Mouse (Mus musculus) layer of hippocampus, postnatal 10 days (tissue): ENCODE data around the gene Palb2. TPM values are rescaled to one million over a fixed set of nuclear protein-coding genes. Genes with fewer than 3 reads are reported as not detected.

Source experiments
- DNase-seq, 2 experiments: peaks; one replicate each; pipeline ENCODE4 v3.0.0; 2021; ENCODE audit warnings: low spot score in 2 of 2
- long read RNA-seq: library from polyadenylated mRNA; stranded (forward); transcript quantifications from one replicate; pipeline ENCODE4 v2.0.0, GENCODE M21; 2023
- total RNA-seq, 2 experiments: library from RNA; stranded (reverse); gene quantifications; 2 replicates each; pipeline ENCODE4 v1.2.3; 2021

The Palb2 gene
- total RNA-seq, result 1 to 10 TPM; 2.7 to 3.0 TPM
- long read RNA-seq, partial matches to known transcripts, result 0 of 1 reads
- long read RNA-seq, other reads (novel, unspliced or antisense), result 0 of 1 reads

- peak; percentile 99 for DNase-seq
These were observed at the start of gene Palb2, which contains the start of gene Dctn5 for GRCm38 (mm10) chr7:122132497-122133337. TSS of gene Palb2 (minus strand) at chr7:122132985. TSS of gene Dctn5 (plus strand) at chr7:122133041.

GRCm38 (mm10) chr7:122180720-122181119, 47.9 kb upstream of the Palb2 start:
- no peak for DNase-seq

- DNase-seq, result no peak
These were observed 38.8 kb upstream of the Palb2 start for GRCm38 (mm10) chr7:122171613-122172012.

DNA sequence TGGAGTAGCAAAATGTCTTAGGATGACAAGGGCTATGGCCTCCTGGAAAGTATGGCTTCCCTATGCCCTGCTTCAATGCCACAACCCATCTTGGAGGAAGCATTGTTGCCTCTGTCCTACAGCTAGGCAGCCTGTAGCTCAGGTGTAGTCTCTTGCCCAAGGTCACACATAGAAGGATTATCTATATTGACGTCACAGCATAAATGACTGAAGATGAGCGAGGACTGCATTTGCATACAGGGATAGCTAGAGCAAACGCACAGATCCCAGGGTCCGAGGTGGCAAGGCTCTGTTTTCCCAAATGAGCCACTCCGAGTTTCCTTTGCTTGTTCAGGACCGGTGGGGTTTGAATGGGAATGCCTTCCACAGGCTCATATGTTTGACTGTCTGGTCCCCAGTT, 37.9 kb upstream of the Palb2 start:
- no peak for DNase-seq

DNA sequence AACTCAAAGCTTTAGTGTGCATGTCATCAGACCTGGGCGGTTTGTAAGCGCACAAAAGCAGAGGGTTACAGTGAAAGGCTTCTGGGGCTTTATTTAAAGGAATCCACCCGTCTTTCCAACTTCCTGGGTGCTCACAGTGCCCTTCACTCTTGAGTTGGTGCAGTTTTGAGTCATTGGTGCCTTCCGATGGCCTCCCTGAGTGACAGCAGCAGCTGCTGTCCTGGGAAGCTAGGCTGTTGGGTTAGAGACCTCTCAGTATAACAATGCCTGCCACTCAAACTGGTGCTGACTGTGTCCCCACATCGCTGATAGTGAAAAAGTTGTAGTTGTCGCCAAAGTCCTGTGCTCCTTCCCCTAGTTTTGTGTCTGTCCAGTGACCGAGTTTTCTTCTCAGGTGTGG, 34.4 kb upstream of the Palb2 start:
- DNase-seq, result no peak

- DNase-seq, result no peak
These were observed 31.0 kb upstream of the Palb2 start for GRCm38 (mm10) chr7:122163766-122164165.

- no peak for DNase-seq
These were observed 27.3 kb upstream of the Palb2 start for GRCm38 (mm10) chr7:122160037-122160436.

GRCm38 (mm10) chr7:122158915-122159902, 26.4 kb upstream of the Palb2 start, which contains the start of gene Plk1:
TSS of gene Plk1 (plus strand) at chr7:122159439.
- DNase-seq, result peak; percentile 80 to 86

GRCm38 (mm10) chr7:122158488-122158887, 25.7 kb upstream of the Palb2 start:
- DNase-seq, result no peak

- DNase-seq, result no peak
These were observed 19.7 kb upstream of the Palb2 start for GRCm38 (mm10) chr7:122152473-122152872.

GRCm38 (mm10) chr7:122140991-122141390, 8.2 kb upstream of the Palb2 start:
- DNase-seq, result no peak

GRCm38 (mm10) chr7:122138190-122138589, 5.4 kb upstream of the Palb2 start:
- DNase-seq, result no peak

DNA sequence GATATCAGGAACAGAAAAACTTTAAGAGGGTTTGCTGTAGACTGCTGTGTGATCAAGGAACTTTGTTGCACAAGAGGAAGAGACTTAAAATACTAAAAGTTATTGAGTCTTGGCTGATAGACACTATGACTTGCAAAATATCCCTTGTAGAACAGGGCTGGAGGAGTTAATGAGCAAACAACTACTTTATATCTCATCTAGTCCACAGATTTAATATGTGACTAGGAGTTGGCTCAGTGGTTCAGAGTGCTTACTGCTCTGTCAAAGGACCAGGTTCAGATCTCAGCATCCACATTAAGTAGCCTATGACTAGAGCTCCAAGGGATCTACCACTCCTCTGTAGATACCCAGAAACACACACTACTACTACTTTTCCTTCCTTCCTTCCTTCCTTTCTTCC, 4.3 kb upstream of the Palb2 start:
- DNase-seq, result no peak

- DNase-seq, result peak; percentile 22
These were observed 2.3 kb upstream of the Palb2 start for GRCm38 (mm10) chr7:122135070-122135469.

- DNase-seq, result no peak
These were observed 497 bp upstream of the Palb2 start for GRCm38 (mm10) chr7:122133338-122133625.

GRCm38 (mm10) chr7:122131834-122132233, 951 bp downstream of the Palb2 start:
- DNase-seq, result no peak

DNA sequence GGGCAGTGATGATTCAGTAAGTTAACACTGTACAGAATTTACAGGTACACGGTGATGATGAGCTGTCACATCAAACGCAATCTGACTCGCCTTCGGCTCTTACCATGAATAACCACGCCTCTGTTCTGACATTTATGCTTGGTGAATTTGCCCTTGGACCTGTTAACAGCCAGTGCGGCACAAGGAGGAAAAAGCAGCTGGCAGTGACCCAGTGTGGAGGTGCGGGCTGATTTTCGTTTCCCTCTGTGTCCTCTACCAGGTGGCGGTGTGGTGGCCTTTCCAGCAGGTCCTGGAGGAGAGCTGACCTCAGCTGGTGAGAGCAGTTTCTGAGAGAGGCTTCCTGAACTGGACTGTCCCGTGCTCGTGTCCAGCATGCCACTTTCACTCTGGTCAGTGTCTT, 5.8 kb downstream of the Palb2 start:
- no peak for DNase-seq

- DNase-seq, result no peak
These were observed 7.1 kb downstream of the Palb2 start for GRCm38 (mm10) chr7:122125636-122126035.

GRCm38 (mm10) chr7:122123518-122123917, 9.3 kb downstream of the Palb2 start:
- DNase-seq, result no peak

DNA sequence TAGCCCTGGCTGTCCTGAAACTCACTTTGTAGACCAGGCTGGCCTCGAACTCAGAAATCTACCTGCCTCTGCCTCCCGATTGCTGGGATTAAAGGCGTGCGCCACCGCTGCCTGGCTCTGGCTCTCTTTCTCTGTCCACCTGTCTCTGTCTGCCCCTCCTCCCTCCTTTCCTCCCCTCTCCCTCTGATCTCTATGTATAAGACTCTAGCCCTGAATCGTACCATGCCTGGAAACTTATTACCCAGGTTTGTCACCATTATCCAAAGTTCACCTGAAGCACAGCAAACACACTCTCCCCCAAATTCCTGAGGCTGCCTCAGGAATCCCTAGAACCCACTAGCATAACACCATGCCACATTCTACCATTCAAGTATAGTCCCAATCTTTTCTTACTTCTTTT, 24.6 kb downstream of the Palb2 start:
- DNase-seq, result no peak

DNA sequence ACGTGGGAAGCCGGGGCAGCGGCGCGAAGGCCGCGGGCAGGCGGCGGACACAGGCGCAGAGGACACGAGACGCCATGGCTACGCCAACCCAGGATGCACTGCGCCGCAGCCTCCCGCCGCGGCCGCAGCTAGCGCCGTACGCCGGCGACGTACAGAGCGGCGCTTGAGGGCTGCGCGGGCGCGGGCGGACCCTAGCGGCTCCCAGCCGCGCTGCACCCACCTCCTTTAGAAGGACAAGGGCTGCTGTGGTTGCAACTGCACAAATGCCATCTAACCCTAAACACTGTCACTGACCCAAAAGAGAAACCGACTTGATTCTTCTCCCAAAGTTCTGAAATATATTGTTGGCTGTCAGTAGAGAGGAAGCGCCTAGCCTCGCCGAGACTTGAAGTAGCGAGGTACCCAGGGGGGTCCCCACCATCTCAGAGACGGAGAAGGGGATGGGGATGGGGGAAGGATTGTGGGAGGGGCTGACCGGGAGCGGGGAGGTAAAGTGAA, 31.0 kb downstream of the Palb2 start, which contains the start of gene Ndufab1:
Gene Ndufab1, minus strand, starts transcription at position 140 of the 498 bp plus-strand sequence.
- peak; percentile 80 to 89 for DNase-seq
